Mouse (Mus musculus) urinary bladder, adult 2 months (tissue): ENCODE measurements around the gene Il18bp. TPM values are rescaled to one million over a fixed set of nuclear protein-coding genes. Genes with fewer than 3 reads are reported as not detected.
A peak's percentile ranks its signal among the peaks of the same experiment; 100 is the strongest.
"Not testable (repeated sequence)": the region's sequence is repeated elsewhere in the genome, so short reads cannot be mapped to it uniquely, and the experiment has no call there.

Experiments
- DNase-seq: peaks from one replicate; pipeline ENCODE4 v3.0.0; 2022; ENCODE audit warnings: low spot score
- polyA plus RNA-seq: library from polyadenylated mRNA; depleted of rRNA; stranded (reverse); fragments of >200 nt; gene quantifications from 2 replicates; pipeline ENCODE4 v1.2.3, GENCODE M21; 2012; rRNA removed

Il18bp gene
- polyA plus RNA-seq: 6.7 and 8.9 TPM in 2 replicates

GRCm38 (mm10) chr7:102018590-102018989, at the start of gene Il18bp:
TSS of gene Il18bp (minus strand) at chr7:102018690.
- DNase-seq: no peak

GRCm38 (mm10) chr7:102066363-102066762, 47.9 kb upstream of the Il18bp start:
- DNase-seq: no peak

DNA sequence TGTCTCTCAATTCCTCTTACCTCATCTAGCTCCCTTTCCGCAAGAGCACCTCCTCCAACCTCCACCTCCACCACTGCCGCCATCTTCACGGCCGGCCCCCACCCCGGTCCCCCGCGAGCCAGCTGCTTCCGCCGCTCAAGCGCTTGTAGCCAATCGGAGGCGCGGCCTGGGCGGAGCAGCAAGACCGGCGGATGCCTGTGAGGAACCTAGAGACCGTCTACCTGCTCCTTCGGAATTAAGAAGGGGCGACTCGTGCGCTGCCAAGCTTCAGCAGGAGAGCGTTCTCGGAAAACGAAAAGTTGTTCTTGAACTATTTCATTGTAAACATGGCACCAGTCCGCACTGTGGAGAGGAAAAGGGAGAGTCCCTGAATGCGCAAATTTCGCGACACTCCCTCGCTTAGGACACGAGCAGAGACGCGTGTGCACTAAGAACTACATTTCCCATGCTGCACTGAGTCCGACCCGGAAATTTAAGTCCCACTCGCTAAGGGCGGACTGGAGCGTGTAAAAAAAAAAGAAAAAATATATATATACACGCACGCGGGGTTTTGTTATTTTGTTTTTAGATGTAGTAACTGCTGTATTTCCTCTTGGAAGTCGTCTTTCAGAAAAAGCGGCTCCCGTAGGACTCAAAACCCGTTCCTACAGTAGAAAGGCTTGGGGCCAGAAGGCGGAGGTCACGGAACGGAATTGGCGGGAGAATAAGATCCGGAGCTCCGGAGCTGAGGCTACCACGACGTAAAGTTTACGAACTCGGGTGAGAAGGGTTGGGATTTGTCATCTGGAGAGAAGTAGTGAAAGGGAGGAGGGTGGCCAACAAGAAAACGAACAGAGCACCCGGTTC, 46.8 kb upstream of the Il18bp start, which contains the start of the genes Rnf121, Xndc1 and Xntrpc:
Rnf121 (minus strand) TSS at position 424 of the 846 bp plus-strand sequence.
Xndc1 (plus strand) TSS at position 466 of the 846 bp plus-strand sequence.
Xntrpc (plus strand) TSS at position 668 of the 846 bp plus-strand sequence.
- DNase-seq: peak; percentile 90

DNA sequence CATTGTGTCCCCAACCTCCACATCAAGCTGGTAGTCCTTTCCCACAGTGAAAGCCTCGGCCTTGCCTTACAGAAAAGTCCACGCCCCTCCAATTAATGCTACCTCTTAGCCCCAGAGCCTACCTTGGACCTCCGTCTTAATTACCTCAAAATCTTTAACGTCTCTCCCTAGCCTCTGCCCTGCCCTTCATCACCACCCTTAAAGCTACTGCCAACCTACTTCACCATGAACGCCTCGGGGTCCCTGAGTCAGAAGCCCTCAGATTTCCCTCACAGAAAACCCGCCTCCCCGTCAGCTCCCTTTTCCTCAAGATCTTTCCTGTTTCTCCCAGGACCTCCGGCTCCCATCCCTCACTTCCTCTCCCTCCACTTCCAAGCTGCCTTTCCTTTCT, 46.2 kb upstream of the Il18bp start:
- DNase-seq: no peak

GRCm38 (mm10) chr7:102063891-102064290, 45.4 kb upstream of the Il18bp start:
- no peak for DNase-seq

- no peak for DNase-seq
These were observed 43.7 kb upstream of the Il18bp start for GRCm38 (mm10) chr7:102062203-102062602.

- DNase-seq: no peak
These were observed 42.9 kb upstream of the Il18bp start for GRCm38 (mm10) chr7:102061353-102061752.

GRCm38 (mm10) chr7:102048524-102048923, 30.0 kb upstream of the Il18bp start:
- DNase-seq: not testable (repeated sequence)

DNA sequence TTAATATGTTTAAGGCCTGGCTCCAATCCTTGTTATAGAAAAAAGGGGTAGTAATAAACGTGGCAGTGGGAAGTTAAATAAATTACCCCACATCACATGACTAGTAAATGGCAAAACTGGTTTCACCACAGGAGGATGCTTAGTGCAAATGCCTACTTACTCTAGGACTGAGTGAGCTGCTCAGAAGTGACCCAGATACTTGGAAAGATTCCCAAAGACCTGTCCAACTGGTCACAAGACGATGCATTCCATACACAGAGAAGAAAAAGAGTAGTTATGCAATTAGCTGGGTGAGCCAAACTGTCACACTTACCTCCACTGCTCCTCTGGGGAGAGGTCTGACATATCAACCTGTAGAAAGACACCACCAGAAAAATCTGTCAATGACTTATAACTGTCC, 23.8 kb upstream of the Il18bp start:
- DNase-seq: no peak

- DNase-seq: no peak
These were observed 18.8 kb upstream of the Il18bp start for GRCm38 (mm10) chr7:102037318-102037717.

DNA sequence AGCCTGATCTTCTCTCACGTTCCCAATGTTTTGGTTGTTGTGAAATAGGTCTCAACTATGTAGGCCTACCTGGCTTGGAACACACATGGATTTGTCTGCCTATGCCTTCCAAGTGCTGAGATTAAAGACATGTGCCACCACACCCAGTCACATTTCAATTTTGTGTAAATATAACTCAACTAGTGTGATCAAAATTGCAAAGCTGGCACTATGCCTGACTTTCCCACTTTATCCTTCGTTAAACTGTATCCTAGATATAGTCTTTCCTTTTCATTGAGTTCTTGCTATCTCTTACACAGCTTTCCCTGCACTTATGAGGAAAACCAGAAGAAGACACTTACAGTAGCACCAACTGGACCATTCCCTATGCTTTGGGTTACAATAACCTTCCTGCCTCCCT, 17.0 kb upstream of the Il18bp start:
- no peak for DNase-seq

- no peak for DNase-seq
These were observed 16.4 kb upstream of the Il18bp start for GRCm38 (mm10) chr7:102034904-102035303.

- DNase-seq: no peak
These were observed 7.0 kb upstream of the Il18bp start for GRCm38 (mm10) chr7:102025187-102026119.

- no peak for DNase-seq
These were observed 5.3 kb upstream of the Il18bp start for GRCm38 (mm10) chr7:102023821-102024220.

DNA sequence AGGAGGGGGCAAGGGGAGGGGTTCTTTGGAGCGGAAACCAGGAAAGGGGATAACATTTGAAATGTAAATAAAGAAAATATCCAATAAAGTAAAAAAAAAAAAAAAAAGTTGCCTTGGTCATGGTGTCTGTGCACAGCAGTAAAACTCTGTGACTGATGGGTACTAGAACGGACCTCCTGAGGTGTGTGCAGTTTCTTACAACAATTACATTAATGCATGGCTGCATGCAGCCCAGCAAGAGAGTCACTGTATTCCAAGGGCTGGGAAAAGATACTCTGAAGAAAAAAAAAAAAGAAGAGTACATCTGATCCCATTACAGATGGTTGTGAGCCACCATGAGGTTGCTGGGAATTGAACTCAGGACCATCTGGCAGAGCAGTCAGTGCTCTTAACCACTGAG, 2.4 kb upstream of the Il18bp start:
- DNase-seq: not testable (repeated sequence)

DNA sequence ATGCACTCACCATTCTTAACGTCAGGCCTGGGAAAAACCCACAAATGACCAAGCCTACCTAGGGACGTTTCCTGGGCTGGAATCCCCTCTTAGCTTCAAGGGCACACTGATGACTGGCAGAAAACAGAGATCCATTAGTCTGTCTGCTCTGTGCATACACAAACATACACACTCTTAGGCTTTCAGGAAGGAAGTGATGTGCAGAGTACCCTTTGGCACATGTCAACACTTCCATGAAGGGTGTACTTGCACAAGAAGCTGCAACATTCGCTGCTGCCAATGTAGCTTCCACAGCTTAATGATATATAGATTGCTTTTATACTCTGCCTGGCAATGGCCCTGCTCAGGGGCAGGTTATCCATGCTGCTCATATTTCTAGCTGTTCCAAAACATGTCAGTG, 872 bp upstream of the Il18bp start:
- DNase-seq: no peak

DNA sequence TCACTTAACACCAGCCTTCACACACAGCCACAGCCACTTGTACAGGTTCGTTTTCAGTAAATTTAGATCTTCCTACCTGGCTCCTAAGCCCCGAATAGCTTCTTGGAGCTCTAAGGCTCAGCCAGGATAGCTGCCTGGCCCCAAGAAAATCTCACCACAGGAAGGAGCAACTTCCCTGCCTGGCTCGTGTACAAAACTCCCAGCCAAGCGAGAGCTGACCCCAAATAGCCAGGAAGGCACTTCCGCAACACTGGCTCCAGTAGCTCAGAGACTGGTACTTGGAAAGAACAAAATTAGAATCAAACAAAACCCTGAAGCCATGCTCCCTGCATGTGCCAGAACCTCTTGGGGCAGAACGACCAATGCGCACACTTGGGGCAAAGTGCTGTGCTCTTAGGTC, 456 bp downstream of the Il18bp start:
- DNase-seq: no peak

DNA sequence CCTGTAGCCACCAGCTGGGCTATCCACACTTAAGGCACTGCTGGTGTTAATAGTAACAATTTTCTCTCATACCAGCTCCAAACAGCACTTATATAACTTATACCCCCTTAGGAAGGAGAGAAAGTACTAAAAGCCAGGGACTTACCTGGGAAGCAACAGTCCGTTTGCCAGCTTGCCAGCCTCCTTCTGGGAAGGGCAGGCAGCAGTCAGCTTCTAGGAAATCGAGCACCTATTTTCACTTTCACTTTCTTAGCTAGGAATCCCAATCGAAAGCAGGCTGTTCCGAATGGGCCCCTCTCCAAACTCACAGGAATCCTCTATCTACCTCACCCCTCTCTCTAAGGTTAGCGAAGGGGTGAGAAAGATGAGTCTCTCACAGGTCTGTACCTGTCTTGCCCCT, 1.0 kb downstream of the Il18bp start:
- no peak for DNase-seq

DNA sequence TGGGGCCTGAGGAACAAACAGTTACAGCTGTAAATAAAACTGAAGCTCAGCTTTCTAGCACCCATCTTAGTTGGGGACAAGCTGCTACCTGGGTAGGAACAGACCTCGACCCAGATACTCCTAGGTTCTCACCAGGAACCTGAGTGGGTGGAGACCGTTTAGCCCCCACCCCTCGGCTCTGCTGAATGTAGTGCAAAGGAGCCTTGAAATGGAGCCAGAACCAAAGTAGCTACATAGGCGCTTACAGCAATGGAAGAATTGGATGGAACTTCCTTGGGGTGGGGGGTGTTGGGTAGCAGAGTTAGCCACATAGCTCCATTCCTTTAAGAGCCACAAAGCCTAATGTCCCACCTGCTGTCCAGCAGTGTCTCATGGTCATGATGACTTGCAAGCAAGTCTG, 1.6 kb downstream of the Il18bp start:
- no peak for DNase-seq

GRCm38 (mm10) chr7:102014995-102015394, 3.5 kb downstream of the Il18bp start:
- DNase-seq: no peak

DNA sequence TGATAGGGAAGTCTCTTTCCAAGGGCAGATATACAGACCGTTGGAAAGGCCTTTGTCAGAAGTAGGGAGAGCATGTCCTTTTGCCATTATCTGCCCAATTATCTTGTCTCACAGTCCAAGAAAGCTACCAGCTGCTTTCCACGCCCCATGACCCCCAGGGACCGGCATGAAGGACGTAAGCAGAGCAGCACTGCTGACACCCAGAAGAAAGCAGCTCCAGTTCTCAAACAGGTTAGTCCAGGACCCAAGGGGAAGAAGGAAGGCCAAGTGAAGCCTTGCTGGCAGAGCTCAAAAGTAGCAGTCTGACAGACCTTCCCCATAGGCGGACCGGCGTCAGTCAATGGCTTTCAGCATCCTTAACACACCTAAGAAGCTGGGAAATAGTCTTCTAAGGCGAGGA, 5.1 kb downstream of the Il18bp start:
- DNase-seq: no peak

DNA sequence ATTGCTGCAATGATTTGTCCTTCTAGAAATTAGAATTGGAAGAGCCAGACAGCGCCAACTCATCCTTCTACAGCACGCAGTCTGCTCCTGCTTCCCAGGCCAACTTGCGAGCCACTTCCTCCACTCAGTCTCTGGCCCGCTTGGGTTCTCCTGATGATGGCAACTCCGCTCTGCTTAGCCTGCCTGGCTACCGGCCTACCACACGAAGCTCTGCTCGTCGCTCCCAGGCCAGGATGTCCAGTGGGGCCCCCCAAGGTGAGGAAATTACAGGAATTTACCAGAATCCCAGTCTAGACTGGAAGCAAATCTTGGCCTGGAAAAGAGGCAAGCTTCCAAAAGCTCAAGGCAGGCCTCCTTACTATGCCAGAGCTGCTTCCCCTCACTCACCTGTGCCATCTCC, 6.6 kb downstream of the Il18bp start:
- DNase-seq: no peak
